ENCODE assay signal across 8 mouse cellular contexts in the genomic region with DNA sequence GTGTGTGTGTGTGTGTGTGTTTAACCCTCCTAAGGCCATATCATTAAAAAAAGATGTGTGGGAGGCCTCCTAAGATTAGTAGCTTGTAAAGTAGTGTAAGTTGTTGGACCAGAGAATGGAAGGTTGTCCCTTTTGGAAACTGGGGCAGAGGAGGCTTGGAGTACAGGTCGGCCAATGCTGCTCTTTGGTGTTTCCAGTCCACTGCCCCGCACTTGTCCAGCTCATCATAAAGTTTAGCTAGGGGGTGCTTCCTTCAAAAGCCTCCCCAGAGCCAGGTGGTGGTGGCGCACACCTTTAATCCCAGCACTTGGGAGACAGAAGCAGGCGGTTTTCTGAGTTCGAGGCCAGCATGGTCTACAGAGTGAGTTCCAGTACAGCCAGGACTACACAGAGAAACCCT. TPM values are rescaled to one million over a fixed set of nuclear protein-coding genes. Genes with fewer than 3 reads are reported as not detected.
A peak's percentile ranks its signal among the peaks of the same experiment; 100 is the strongest.
DNase-seq lines count a peak whose midpoint lies in the region; ATAC-seq and TF ChIP-seq lines count a peak whose summit lies in the region.
"Had no signal": no experiment of that assay in that cellular context is flagged by ENCODE, and none has a peak within 500 bp of the region (broad histone marks: within the 10 kb centered on the region; RNA-seq: fewer than 3 reads in every experiment).

No protein-coding gene starts in this region.

- no peaks in the 10 kb centered on the region for H3K36me3 ChIP-seq in testis, adult 2 months (ENCODE audit: control insufficient read depth, insufficient read depth, low read length)
- no peaks in the 10 kb centered on the region for H3K36me3 ChIP-seq in hindbrain, embryonic 16.5 days (ENCODE audit: control insufficient read depth, insufficient read depth, low read length)
- no peaks in the 10 kb centered on the region for H3K36me3 ChIP-seq in liver, embryonic 12.5 days

- no peaks in the 10 kb centered on the region for H3K27me3 ChIP-seq in testis, adult 2 months (ENCODE audit: control insufficient read depth, insufficient read depth, low read length)
- no peaks in the 10 kb centered on the region for H3K27me3 ChIP-seq in hindbrain, embryonic 16.5 days (replicated peaks; ENCODE audit: control insufficient read depth, insufficient read depth, low read length)
- H3K27me3 ChIP-seq in liver, embryonic 12.5 days (replicated peaks), result peaks cover 4% of the 10 kb centered on the region; the same call in 1 of the 2 replicates

- TF ChIP-seq CTCF in testis, adult 2 months (IDR thresholded peaks at IDR 0.05; ENCODE audit: control insufficient read depth, insufficient read depth, insufficient replicate concordance, low read depth, low read length), result no peak

- H3K9ac ChIP-seq in hindbrain, embryonic 16.5 days (ENCODE audit: low read depth, low read length), result no peak overlapping the region
- H3K9ac ChIP-seq in liver, embryonic 12.5 days, result no peak overlapping the region

- H3K4me3 ChIP-seq in testis, adult 2 months (ENCODE audit: control insufficient read depth, low read depth, low read length), result peak overlapping the region; percentile 94
- no peak overlapping the region for H3K4me3 ChIP-seq in hindbrain, embryonic 16.5 days (ENCODE audit: low read length)
- peak overlapping the region; percentile 72; the same call in 1 of the 2 replicates for H3K4me3 ChIP-seq in liver, embryonic 12.5 days

- WGBS in hindbrain, embryonic 16.5 days, result 92% methylated on average over 5 of the region's 5 CpGs
- WGBS in liver, embryonic 12.5 days (ENCODE audit: insufficient replicate concordance), result 85% methylated on average over 5 of the region's 5 CpGs

- H3K27ac ChIP-seq in testis, adult 2 months (ENCODE audit: control insufficient read depth, insufficient read depth, low read depth, low read length), result peak overlapping the region; percentile 79; the same call in 1 of the 2 replicates
- H3K27ac ChIP-seq in hindbrain, embryonic 16.5 days (ENCODE audit: low read depth, low read length), result no peak overlapping the region
- H3K27ac ChIP-seq in liver, embryonic 12.5 days, result no peak overlapping the region

- peak overlapping the region; percentile 79 for H3K4me2 ChIP-seq in hindbrain, embryonic 16.5 days (ENCODE audit: low read length)
- H3K4me2 ChIP-seq in liver, embryonic 12.5 days, result peak overlapping the region; percentile 95; the same call in 1 of the 2 replicates

- no peak for TF ChIP-seq POLR2A in testis, adult 2 months (IDR thresholded peaks at IDR 0.05; ENCODE audit: control insufficient read depth, low read depth, low read length)

- DNase-seq in testis, postnatal 10 days (ENCODE audit: low spot score), result no peak
- no peak for DNase-seq in retina, embryonic 14.5 days (ENCODE audit: low spot score)
- no peak for DNase-seq in left cerebral cortex, adult 18-20 months (ENCODE audit: low spot score in 2 of 2)
- DNase-seq in thymus, postnatal 10 days (ENCODE audit: low spot score in 2 of 2), result no peak
- DNase-seq: thymus, adult 2 months had no signal

- H3K4me1 ChIP-seq in testis, adult 2 months (ENCODE audit: control insufficient read depth, insufficient read depth, low read length), result peaks cover 4% of the 10 kb centered on the region
- peaks cover 12% of the 10 kb centered on the region; the same call in 1 of the 2 replicates for H3K4me1 ChIP-seq in hindbrain, embryonic 16.5 days (ENCODE audit: control insufficient read depth, insufficient read depth, low read depth, low read length)
- peaks cover 26% of the 10 kb centered on the region for H3K4me1 ChIP-seq in liver, embryonic 12.5 days

- ATAC-seq in hindbrain, embryonic 16.5 days, result no peak
- no peak for ATAC-seq in liver, embryonic 12.5 days

- no peaks in the 10 kb centered on the region for H3K9me3 ChIP-seq in hindbrain, embryonic 16.5 days (ENCODE audit: control insufficient read depth, low read length)
- H3K9me3 ChIP-seq in liver, embryonic 12.5 days (replicated peaks), result no peaks in the 10 kb centered on the region

RNA-seq across cellular contexts. Expression of a gene that starts 0.8 kb away (rescaled TPM):
- 154 and 162 TPM in 2 replicates for polyA plus RNA-seq in testis, adult 2 months (2012; rRNA removed)
- polyA plus RNA-seq in hindbrain, embryonic 16.5 days (2015; fragmentation: Nextera tagmentation; extraction: Ambion mirVana), result 2.3 and 2.9 TPM in 2 replicates
- polyA plus RNA-seq in liver, embryonic 12.5 days (2016; fragmentation: Nextera tagmentation; extraction: Ambion mirVana), result 0.17 TPM in 1 of 2 replicates, not detected in the other
- total RNA-seq in left cerebral cortex, adult 18-20 months (2021), result under 1 TPM; 0.26 to 0.40 TPM

RNA-seq across cellular contexts. Expression of a gene that starts 1.0 kb away (rescaled TPM):
- 999 and 1,059 TPM in 2 replicates for polyA plus RNA-seq in testis, adult 2 months (2012; rRNA removed)
- 10.3 and 11.4 TPM in 2 replicates for polyA plus RNA-seq in hindbrain, embryonic 16.5 days (2015; fragmentation: Nextera tagmentation; extraction: Ambion mirVana)
- polyA plus RNA-seq in liver, embryonic 12.5 days (2016; fragmentation: Nextera tagmentation; extraction: Ambion mirVana), result 1.8 and 2.3 TPM in 2 replicates
- 1 to 10 TPM; 4.1 to 4.3 TPM for total RNA-seq in left cerebral cortex, adult 18-20 months (2021)

Comparison
In these comparisons a context has a peak if more than half of its experiments do, and no peak if none do; other contexts are left out.
1. RNA of a gene that starts 0.8 kb away (polyA plus RNA-seq): 154 to 162 TPM in testis, adult 2 months; 2.3 to 2.9 TPM in hindbrain, embryonic 16.5 days and 0.17 TPM in liver, embryonic 12.5 days; every median in the first group is over 10 times any median in the second.
2. RNA of a gene that starts 1.0 kb away (polyA plus RNA-seq): 999 to 1,059 TPM in testis, adult 2 months; 10.3 to 11.4 TPM in hindbrain, embryonic 16.5 days and 1.8 to 2.3 TPM in liver, embryonic 12.5 days; every median in the first group is over 10 times any median in the second.